Mouse (Mus musculus): ENCODE data around the gene Psmc3ip.

Psmc3ip gene

DNA sequence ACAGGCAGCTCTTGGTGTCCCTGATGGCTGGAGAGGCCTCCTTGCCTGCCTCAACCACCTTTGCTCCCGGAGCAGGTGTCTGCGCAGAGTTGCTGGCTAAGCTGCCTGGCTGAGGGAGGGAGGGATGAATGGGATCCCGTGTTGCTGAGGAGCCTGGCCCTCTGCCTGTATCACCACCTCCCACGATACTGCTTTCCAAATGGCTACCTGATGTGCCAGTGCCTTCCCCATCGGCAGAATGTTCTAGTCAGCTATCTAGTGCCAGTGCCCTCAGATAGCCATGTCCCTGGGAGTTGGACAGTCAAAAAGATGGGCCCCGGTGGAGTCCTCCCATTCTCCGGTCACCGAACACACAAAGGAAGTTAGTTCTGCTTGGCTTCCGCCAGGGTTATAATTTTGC is 44.9 kb downstream of the Psmc3ip start:
- DNase-seq: no peak

GRCm38 (mm10) chr11:101047502-101047901 is 47.7 kb downstream of the Psmc3ip start:
- no peak for DNase-seq

- DNase-seq: no peak
These were observed 48.8 kb downstream of the Psmc3ip start for GRCm38 (mm10) chr11:101046440-101046839.

- DNase-seq: no peak
These were observed 49.4 kb downstream of the Psmc3ip start for GRCm38 (mm10) chr11:101045826-101046225.

Data from lung, postnatal 14 days (tissue).